Mouse (Mus musculus) heart, adult 2 months (tissue): ENCODE results near the gene Zfp365.

ENCODE experiments used
- CTCF ChIP-seq: fragments of 200-600 bp; IDR thresholded peaks from 2 replicates; pipeline ENCODE4 v1.8.1; 2022; ENCODE audit warnings: antibody characterized with exemption, mild to moderate bottlenecking, moderate library complexity
- EP300 ChIP-seq: fragments of 200-500 bp; IDR thresholded peaks from 2 replicates; pipeline ENCODE4 v1.6.1; 2011; ENCODE audit warnings: low read depth, low read length, control low read depth; ENCODE audit not compliant: insufficient read depth

GRCm38 (mm10) chr10:67937775-67938174 is 25.3 kb upstream of the Zfp365 start:
- TF ChIP-seq CTCF = no peak
- TF ChIP-seq EP300 = no peak
